Mouse (Mus musculus): ENCODE results near the gene Mief2.

DNA sequence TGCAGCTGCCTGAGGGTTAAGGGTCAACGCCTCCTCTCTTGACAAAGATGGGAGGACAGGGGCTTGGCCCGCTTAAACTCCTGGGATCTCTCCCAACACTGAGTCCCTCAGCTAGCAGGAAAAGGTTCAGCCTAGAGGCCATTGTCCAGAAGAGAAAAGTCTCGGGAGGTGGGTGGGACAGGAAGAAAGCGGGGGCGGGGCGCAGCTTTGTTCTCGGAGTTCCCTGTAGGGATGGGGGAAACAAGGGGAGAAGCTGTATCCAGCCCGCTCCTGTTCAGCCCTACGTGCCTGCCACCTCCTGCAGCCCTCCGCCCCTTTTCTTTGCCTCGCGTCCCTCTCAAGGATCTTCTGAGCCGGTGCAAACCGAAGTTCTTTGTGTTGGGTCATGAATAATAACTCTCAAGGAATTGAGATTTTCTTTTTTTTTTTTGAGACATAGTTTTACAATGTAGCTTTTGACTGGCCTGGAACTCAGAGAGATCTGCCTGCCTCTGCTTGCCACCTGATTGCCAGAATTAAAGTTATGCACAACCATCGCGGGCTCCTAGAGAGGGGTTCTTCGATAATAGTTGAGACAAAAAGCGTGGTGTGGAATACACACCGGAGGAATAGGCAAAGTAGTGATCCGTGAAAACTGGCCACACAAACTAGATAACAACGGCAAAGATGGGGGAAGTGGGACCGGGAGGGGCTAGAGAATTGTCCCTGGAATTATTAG lies 29.2 kb upstream of the Mief2 start:
- TF ChIP-seq EP300 (IDR thresholded peaks at IDR 0.05; ENCODE audit: low read depth), result peak; percentile 8; the same call in 1 of the 2 replicates
- no peak for TF ChIP-seq CTCF (IDR thresholded peaks at IDR 0.05; ENCODE audit: low read depth)
